Mouse (Mus musculus): ENCODE results near the gene Osbpl11.

Gene Osbpl11

DNA sequence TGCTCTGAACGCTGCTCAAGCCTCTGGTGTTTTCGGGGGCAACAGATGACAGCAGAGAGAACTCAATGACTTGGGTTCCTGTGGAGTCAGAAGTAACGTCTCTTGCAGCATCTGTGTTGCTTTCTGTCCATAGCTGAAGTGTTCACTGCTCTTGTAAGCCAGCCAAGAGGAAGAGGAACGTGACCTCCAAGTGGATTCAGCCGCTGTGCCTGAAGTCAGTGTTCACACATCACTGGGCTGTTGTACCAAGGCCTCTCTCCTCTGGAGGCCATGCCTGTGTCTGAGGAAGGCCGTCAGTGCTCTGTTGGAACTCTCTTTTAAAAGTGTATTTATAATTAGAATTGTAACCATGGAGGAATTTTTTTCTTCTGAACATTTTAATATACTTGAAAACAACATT is 57.2 kb downstream of the Osbpl11 start:
- Histone ChIP-seq H3K36me3 (ENCODE audit: control insufficient read depth, insufficient read depth, low read length, poor library complexity, severe bottlenecking) (peaks cover 12% of the 10 kb centered on the region), H3K27me3 (ENCODE audit: control insufficient read depth, insufficient read depth, low read length, poor library complexity, severe bottlenecking) (no peaks in the 10 kb centered on the region)
- no peak for DNase-seq (ENCODE audit: low read depth, low spot score)

- Histone ChIP-seq H3K36me3 (ENCODE audit: control insufficient read depth, insufficient read depth, low read length, poor library complexity, severe bottlenecking) (peaks cover 10% of the 10 kb centered on the region), H3K27me3 (ENCODE audit: control insufficient read depth, insufficient read depth, low read length, poor library complexity, severe bottlenecking) (no peaks in the 10 kb centered on the region)
- peak; percentile 40 for DNase-seq (ENCODE audit: low read depth, low spot score)
These were observed 59.3 kb downstream of the Osbpl11 start for GRCm38 (mm10) chr16:33244136-33244691.

DNA sequence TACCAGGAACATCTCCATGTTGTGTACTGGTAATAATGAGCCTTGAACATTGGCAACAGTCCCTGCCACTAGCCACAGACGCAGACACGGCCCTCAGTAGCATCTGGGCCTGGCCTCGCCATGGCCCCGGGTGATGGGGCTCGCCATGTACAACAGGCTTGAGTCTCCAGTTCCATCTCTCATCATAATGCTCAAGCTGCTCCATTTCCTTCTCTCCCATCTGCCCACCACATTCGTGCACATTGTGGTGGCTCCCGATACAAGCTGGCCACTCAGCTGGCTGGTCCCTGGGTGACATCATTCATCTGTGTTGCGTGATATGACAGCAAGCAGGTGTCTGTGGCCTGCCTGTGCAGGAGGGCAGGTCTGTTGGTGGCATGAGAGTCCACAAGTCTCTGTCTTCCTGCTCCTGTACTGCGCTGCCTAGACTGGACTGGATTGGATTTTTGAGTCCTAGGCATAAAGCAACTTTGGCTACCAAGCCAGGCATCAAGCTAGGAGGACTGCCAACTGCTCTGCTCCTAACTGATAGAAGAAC is 60.1 kb downstream of the Osbpl11 start:
- Histone ChIP-seq H3K27me3 (ENCODE audit: control insufficient read depth, insufficient read depth, low read length, poor library complexity, severe bottlenecking) (no peaks in the 10 kb centered on the region), H3K36me3 (ENCODE audit: control insufficient read depth, insufficient read depth, low read length, poor library complexity, severe bottlenecking) (peaks cover 10% of the 10 kb centered on the region)
- DNase-seq (ENCODE audit: low read depth, low spot score), result no peak

GRCm38 (mm10) chr16:33246526-33246925 is 61.7 kb downstream of the Osbpl11 start:
- DNase-seq (ENCODE audit: low read depth, low spot score), result no peak
- H3K36me3 ChIP-seq (ENCODE audit: control insufficient read depth, insufficient read depth, low read length, poor library complexity, severe bottlenecking), result peaks cover 5% of the 10 kb centered on the region
- no peaks in the 10 kb centered on the region for H3K27me3 ChIP-seq (ENCODE audit: control insufficient read depth, insufficient read depth, low read length, poor library complexity, severe bottlenecking)

DNA sequence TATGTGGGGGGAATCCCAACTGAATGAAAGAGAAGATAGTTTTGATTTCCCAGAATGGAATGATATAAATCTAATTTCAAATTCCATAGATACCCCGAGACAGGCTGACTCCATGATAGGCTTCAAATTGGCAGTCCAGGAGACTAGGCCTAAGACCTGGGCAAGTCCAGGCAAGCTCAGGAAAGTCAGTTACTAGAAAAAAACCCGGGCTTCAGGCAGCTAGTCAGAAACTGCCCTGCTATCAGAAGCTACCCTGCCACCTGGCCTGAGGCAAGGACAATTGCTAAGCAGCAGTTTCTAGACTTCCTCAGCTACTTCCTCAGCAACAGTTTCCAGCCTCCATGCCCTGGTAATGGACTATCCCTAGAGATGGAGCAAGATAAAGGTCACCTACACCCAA is 62.1 kb downstream of the Osbpl11 start:
- no peak for DNase-seq (ENCODE audit: low read depth, low spot score)
- Histone ChIP-seq H3K36me3 (ENCODE audit: control insufficient read depth, insufficient read depth, low read length, poor library complexity, severe bottlenecking) (peaks cover 5% of the 10 kb centered on the region), H3K27me3 (ENCODE audit: control insufficient read depth, insufficient read depth, low read length, poor library complexity, severe bottlenecking) (no peaks in the 10 kb centered on the region)

DNA sequence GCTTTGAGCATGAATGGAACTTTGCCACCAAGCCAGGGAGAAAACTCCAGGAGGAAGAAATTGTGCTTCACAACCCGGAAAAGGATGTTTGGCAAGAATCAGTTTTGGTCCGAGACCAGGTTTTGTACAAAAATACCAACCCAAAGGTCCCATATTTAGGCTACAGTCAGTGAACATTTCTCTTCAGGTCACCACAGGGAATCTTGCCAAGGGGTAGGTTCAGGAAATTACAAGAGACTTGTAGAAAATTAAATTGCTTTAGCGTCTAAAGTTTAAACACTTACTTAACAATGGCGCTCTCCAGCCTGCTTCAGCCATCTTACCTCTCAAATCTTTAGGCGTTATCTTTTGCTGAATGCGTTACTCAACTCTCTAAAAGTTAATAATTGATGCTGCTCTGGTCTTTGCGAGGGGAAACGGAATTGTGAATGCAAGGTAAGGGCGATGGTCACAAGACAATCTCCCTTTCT is 65.8 kb downstream of the Osbpl11 start:
- DNase-seq (ENCODE audit: low read depth, low spot score), result no peak
- H3K27me3 ChIP-seq (ENCODE audit: control insufficient read depth, insufficient read depth, low read length, poor library complexity, severe bottlenecking), result no peaks in the 10 kb centered on the region
- H3K36me3 ChIP-seq (ENCODE audit: control insufficient read depth, insufficient read depth, low read length, poor library complexity, severe bottlenecking), result no peaks in the 10 kb centered on the region

- H3K36me3 ChIP-seq (ENCODE audit: control insufficient read depth, insufficient read depth, low read length, poor library complexity, severe bottlenecking), result no peaks in the 10 kb centered on the region
- peak; percentile 95 for DNase-seq (ENCODE audit: low read depth, low spot score)
- H3K27me3 ChIP-seq (ENCODE audit: control insufficient read depth, insufficient read depth, low read length, poor library complexity, severe bottlenecking), result no peaks in the 10 kb centered on the region
These were observed 66.6 kb downstream of the Osbpl11 start, which contains the start of gene Snx4 for GRCm38 (mm10) chr16:33251194-33252051. Snx4 (plus strand) TSS chr16:33251442.

GRCm38 (mm10) chr16:33255601-33256000 is 70.7 kb downstream of the Osbpl11 start:
- DNase-seq (ENCODE audit: low read depth, low spot score), result no peak
- no peaks in the 10 kb centered on the region for H3K27me3 ChIP-seq (ENCODE audit: control insufficient read depth, insufficient read depth, low read length, poor library complexity, severe bottlenecking)
- H3K36me3 ChIP-seq (ENCODE audit: control insufficient read depth, insufficient read depth, low read length, poor library complexity, severe bottlenecking), result no peaks in the 10 kb centered on the region

DNA sequence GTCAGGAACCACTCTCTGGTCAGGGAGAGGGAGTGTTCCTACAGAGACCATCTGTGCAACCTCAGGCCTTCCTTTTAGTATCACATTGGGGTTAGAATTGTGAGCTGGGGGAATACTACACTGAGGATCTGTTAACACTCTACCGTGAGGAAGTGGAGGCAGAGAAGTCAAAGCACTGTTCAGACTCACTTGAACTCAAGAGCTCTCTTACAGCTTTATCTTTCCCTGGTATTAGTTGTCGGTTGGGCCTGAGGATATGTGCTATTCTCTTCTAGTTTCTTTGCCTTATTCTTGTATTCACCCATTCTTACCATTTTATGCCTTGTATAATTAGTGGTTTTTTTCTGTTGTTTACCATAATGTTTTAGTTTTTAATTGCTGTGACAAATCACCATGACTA is 73.7 kb downstream of the Osbpl11 start:
- H3K36me3 ChIP-seq (ENCODE audit: control insufficient read depth, insufficient read depth, low read length, poor library complexity, severe bottlenecking), result no peaks in the 10 kb centered on the region
- no peak for DNase-seq (ENCODE audit: low read depth, low spot score)
- H3K27me3 ChIP-seq (ENCODE audit: control insufficient read depth, insufficient read depth, low read length, poor library complexity, severe bottlenecking), result no peaks in the 10 kb centered on the region

GRCm38 (mm10) chr16:33259824-33260223 is 75.0 kb downstream of the Osbpl11 start:
- Histone ChIP-seq H3K27me3 (ENCODE audit: control insufficient read depth, insufficient read depth, low read length, poor library complexity, severe bottlenecking) (no peaks in the 10 kb centered on the region), H3K36me3 (ENCODE audit: control insufficient read depth, insufficient read depth, low read length, poor library complexity, severe bottlenecking) (0 out of 2 replicates have a peak, but pooled peaks cover 2% of the 10 kb centered on the region)
- DNase-seq (ENCODE audit: low read depth, low spot score), result no peak

GRCm38 (mm10) chr16:33260825-33261224 is 76.0 kb downstream of the Osbpl11 start:
- H3K36me3 ChIP-seq (ENCODE audit: control insufficient read depth, insufficient read depth, low read length, poor library complexity, severe bottlenecking), result peaks cover 7% of the 10 kb centered on the region
- no peak for DNase-seq (ENCODE audit: low read depth, low spot score)
- no peaks in the 10 kb centered on the region for H3K27me3 ChIP-seq (ENCODE audit: control insufficient read depth, insufficient read depth, low read length, poor library complexity, severe bottlenecking)

DNA sequence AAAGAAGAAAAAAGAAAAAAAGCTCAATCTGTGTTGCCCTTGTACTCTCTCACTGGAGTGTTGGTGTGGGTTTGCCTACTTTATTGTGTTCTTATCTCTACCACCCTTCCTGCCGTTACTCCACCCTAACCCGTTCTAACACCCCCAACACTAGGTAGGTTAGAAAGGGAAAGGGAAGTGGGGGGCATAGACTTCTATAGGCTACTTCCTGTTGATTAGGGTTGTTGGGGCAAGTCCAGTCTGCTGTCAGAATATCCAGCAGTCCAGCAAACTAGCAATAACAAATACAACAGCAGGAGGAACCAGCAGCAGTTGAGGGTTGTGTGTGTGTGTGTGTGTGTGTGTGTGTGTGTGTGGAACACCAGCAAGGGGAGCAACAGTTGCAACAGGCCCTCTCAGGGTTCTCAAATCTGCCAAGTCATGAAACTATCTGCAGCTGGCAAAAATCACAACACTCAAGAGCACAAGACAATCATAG is 76.8 kb downstream of the Osbpl11 start:
- DNase-seq (ENCODE audit: low read depth, low spot score), result peak; percentile 36
- Histone ChIP-seq H3K36me3 (ENCODE audit: control insufficient read depth, insufficient read depth, low read length, poor library complexity, severe bottlenecking) (peaks cover 10% of the 10 kb centered on the region), H3K27me3 (ENCODE audit: control insufficient read depth, insufficient read depth, low read length, poor library complexity, severe bottlenecking) (no peaks in the 10 kb centered on the region)

DNA sequence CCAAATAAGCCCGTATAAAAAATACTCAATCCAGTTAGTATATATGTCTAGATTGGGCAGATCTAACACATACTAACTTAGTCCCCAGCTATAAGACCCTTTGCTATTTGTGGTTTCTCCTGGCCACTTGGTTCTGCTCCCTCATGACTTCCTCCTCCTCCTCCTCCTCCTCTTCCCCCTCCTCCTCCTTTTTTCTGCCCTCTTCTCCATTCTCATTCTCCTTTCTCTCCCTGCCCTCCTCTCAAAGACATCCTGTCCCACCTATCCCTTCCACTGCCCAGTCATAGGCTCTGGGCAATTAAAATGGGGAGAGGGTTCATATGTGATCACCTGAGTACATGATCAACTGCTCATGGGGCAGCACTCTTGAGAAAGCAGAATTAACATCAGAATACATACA is 77.2 kb downstream of the Osbpl11 start:
- no peaks in the 10 kb centered on the region for H3K27me3 ChIP-seq (ENCODE audit: control insufficient read depth, insufficient read depth, low read length, poor library complexity, severe bottlenecking)
- no peak for DNase-seq (ENCODE audit: low read depth, low spot score)
- peaks cover 13% of the 10 kb centered on the region for H3K36me3 ChIP-seq (ENCODE audit: control insufficient read depth, insufficient read depth, low read length, poor library complexity, severe bottlenecking)

- no peak for DNase-seq (ENCODE audit: low read depth, low spot score)
- no peaks in the 10 kb centered on the region for H3K27me3 ChIP-seq (ENCODE audit: control insufficient read depth, insufficient read depth, low read length, poor library complexity, severe bottlenecking)
- peaks cover 25% of the 10 kb centered on the region for H3K36me3 ChIP-seq (ENCODE audit: control insufficient read depth, insufficient read depth, low read length, poor library complexity, severe bottlenecking)
These were observed 82.9 kb downstream of the Osbpl11 start for GRCm38 (mm10) chr16:33267616-33268253.

GRCm38 (mm10) chr16:33271824-33272223 is 87.0 kb downstream of the Osbpl11 start:
- Histone ChIP-seq H3K27me3 (ENCODE audit: control insufficient read depth, insufficient read depth, low read length, poor library complexity, severe bottlenecking) (no peaks in the 10 kb centered on the region), H3K36me3 (ENCODE audit: control insufficient read depth, insufficient read depth, low read length, poor library complexity, severe bottlenecking) (peaks cover 16% of the 10 kb centered on the region)
- DNase-seq (ENCODE audit: low read depth, low spot score), result no peak

All from splenic B cell, adult 2 months (primary cell).